Mouse (Mus musculus) spleen, adult 2 months (tissue): Measurements from ENCODE around the gene 4933405L10Rik.

Experiments used
- CTCF ChIP-seq: fragments of 200-500 bp; IDR thresholded peaks from 2 replicates; pipeline ENCODE4 v1.5.1; 2011; ENCODE audit warnings: mild to moderate bottlenecking, inconsistent platforms; ENCODE audit not compliant: insufficient read depth, insufficient read length, insufficient replicate concordance; ENCODE audit errors: extremely low read depth
- POLR2A ChIP-seq: fragments of 200-500 bp; IDR thresholded peaks from 2 replicates; pipeline ENCODE4 v1.6.1; 2011; ENCODE audit warnings: low read depth, low read length, inconsistent platforms

DNA sequence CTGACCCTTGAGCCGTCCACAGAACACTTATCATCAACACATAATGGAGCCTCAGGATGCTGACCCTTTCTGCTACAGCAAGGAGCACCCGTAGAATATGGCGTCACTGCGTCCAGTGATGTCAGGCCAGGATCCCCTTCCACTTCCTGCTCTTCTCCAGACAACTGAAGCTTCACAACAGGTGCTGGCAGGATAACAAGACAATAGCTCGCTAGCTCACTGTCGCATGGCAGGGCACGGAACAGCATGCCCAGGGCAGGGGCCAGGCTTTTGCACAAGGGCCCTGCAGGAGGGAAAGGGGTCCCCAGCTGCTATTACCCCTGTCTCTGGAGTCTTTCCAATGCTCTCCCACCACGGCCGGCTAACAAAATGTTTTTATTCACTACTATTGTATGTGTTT is 15.4 kb downstream of the 4933405L10Rik start:
- no peak for TF ChIP-seq POLR2A
- no peak for TF ChIP-seq CTCF
